Mouse (Mus musculus): ENCODE data around the gene Ascc1. TPM values are rescaled to one million over a fixed set of nuclear protein-coding genes. Genes with fewer than 3 reads are reported as not detected.

The Ascc1 gene
- total and polyA plus RNA-seq, 2 experiments from 2014 or later = 15.7 to 34.6 TPM

DNA sequence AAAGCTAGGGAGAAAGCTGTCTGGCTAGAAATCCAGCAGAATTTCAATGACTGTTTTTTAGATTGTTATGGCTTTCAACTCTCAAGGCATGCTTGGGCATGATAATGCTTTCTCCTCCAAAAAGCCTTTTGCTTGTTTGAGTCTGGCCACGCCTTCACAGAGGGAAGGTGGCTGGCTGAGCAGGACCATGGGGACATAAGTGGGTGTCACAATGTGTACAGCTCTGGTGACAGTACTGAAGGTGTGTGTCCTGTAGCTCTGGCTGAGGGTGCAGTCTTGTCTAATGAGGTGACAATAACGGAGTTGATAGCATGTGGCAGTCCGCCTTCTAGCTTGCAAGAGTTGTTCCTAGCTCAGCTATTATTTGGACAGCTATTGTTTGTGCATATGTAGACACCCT lies 77.6 kb downstream of the Ascc1 start:
- TF ChIP-seq EP300 (IDR thresholded peaks at IDR 0.05; ENCODE audit: low read depth) (no peak), CTCF (IDR thresholded peaks at IDR 0.05; ENCODE audit: low read depth) (no peak)
- peak overlapping the region; percentile 83 for H3K27ac ChIP-seq (ENCODE audit: low read depth)

DNA sequence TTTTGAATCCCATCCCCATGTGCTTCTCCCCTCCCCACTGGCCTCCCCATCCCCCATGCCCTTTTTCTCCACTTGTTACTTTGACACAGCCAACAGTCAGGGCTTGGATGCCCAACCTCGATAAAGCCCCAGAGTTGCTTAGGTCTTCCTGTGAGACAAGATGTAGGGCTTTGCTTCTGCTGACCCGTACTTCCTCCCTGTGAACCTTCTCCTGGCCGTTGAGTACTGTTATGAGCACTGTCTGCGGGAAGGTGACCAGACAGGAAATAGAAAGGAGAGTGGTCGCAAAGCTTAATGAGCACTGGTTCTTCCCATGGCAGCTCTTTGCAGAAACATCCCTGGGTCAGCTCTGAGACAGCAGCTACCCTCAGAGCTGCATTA lies 78.0 kb downstream of the Ascc1 start:
- Histone ChIP-seq H3K9me3 (replicated peaks; ENCODE audit: control insufficient read depth, low read length) (no peaks in the 10 kb centered on the region), H3K4me2 (ENCODE audit: low read depth, low read length) (no peak overlapping the region), H3K27me3 (ENCODE audit: control insufficient read depth, insufficient read depth, low read length) (no peaks in the 10 kb centered on the region), H3K36me3 (replicated peaks; ENCODE audit: control insufficient read depth, insufficient read depth, low read length) (no peaks in the 10 kb centered on the region), H3K4me1 (ENCODE audit: control insufficient read depth, insufficient read depth) (peaks cover 57% of the 10 kb centered on the region), H3K4me3 (ENCODE audit: low read depth, low read length) (no peak overlapping the region), H3K9ac (replicated peaks; ENCODE audit: low read depth, low read length) (no peak overlapping the region), H3K27ac (ENCODE audit: low read depth) (peak overlapping the region; percentile 83)
- TF ChIP-seq EP300 (IDR thresholded peaks at IDR 0.05; ENCODE audit: low read depth) = no peak
- no peak for DNase-seq (ENCODE audit: low spot score)
- ATAC-seq (ENCODE audit: insufficient read depth, low read depth) = no peak
- WGBS = 19% methylated on average over 5 of the region's 5 CpGs

More for the DNA sequence above, 77.6 kb downstream of the Ascc1 start:
- Histone ChIP-seq H3K4me2 (ENCODE audit: low read depth, low read length) (no peak overlapping the region), H3K4me3 (ENCODE audit: low read depth, low read length) (no peak overlapping the region), H3K9ac (replicated peaks; ENCODE audit: low read depth, low read length) (no peak overlapping the region), H3K4me1 (ENCODE audit: control insufficient read depth, insufficient read depth) (peaks cover 57% of the 10 kb centered on the region), H3K36me3 (replicated peaks; ENCODE audit: control insufficient read depth, insufficient read depth, low read length) (no peaks in the 10 kb centered on the region), H3K27me3 (ENCODE audit: control insufficient read depth, insufficient read depth, low read length) (no peaks in the 10 kb centered on the region), H3K9me3 (replicated peaks; ENCODE audit: control insufficient read depth, low read length) (no peaks in the 10 kb centered on the region)
- ATAC-seq (ENCODE audit: insufficient read depth, low read depth) = peak; percentile 56
- WGBS = 30% methylated on average over 3 of the region's 3 CpGs
- peak; percentile 84 for DNase-seq (ENCODE audit: low spot score)

DNA sequence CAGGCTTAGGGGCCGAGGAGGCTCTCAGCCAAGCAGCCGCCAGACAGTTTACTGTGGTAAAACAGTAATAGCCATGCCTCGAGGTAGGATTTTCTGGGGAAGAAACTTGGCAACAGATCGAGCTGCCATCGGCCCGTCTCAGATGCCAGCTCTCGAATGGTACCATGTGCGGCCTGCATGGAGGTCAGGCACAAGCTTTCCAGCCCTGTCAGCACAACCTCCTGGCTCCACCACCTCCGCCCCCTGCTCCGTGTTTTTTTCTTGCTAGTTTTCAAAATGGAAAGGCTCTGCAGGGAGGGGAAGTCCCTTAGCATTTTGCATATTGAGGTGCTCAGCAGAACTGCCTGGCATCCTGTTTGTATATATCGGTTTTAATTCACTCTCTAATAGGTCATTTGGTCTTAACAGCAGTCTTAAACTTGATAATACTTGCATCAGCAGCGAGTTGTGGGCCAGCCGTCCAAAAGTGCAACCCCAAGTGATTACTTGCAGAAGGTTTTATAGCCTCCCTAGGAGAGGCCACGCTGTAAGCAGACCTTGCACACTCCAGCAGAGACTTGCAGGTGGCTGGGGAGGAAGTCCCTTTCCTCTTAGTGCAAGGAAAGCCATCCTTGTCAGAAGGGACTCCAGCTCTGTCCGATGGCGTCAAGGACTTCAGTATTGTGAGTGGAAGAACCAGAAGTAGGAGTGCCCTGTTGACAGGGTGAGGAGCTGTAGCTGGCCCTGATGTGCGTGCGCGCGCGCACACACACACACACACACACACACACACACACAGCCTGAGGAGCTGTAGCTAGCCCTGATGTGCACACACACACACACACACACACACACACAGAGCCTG lies 78.6 kb downstream of the Ascc1 start:
- H3K4me1 ChIP-seq (ENCODE audit: control insufficient read depth, insufficient read depth) = peaks cover 57% of the 10 kb centered on the region
- DNase-seq (ENCODE audit: low spot score) (peak; percentile 28), ATAC-seq (ENCODE audit: insufficient read depth, low read depth) (peak; percentile 46)
- peak overlapping the region; percentile 16; the same call in 1 of the 2 replicates for H3K4me2 ChIP-seq (ENCODE audit: low read depth, low read length)
- no peaks in the 10 kb centered on the region for H3K36me3 ChIP-seq (replicated peaks; ENCODE audit: control insufficient read depth, insufficient read depth, low read length)
- H3K27ac ChIP-seq (ENCODE audit: low read depth) = peak overlapping the region; percentile 83
- WGBS = 41% methylated on average over 21 of the region's 21 CpGs
- H3K4me3 ChIP-seq (ENCODE audit: low read depth, low read length) = no peak overlapping the region
- no peaks in the 10 kb centered on the region for H3K27me3 ChIP-seq (ENCODE audit: control insufficient read depth, insufficient read depth, low read length)
- H3K9me3 ChIP-seq (replicated peaks; ENCODE audit: control insufficient read depth, low read length) = no peaks in the 10 kb centered on the region
- no peak overlapping the region for H3K9ac ChIP-seq (replicated peaks; ENCODE audit: low read depth, low read length)
- TF ChIP-seq EP300 (IDR thresholded peaks at IDR 0.05; ENCODE audit: low read depth) (no peak; the same call in 1 of the 2 replicates), CTCF (IDR thresholded peaks at IDR 0.05; ENCODE audit: low read depth) (no peak)

DNA sequence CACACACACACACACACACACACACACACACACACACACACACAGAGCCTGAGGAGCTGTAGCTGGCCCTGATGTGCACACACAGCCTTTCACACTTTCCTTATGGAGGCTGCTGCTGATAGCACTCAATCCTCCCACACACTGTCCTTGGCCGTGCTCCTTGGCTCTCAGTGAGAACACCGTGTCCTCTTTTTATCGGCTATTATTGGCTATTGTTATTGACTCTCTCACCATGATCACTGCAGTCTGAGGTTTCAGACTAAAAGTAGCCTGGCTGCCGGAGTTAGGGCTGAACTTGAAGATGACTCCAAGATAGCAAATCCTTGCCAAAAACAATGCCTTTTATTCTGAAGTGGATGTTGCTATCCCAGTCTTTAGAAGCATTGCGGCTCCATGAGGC lies 79.3 kb downstream of the Ascc1 start:
- Histone ChIP-seq H3K4me1 (ENCODE audit: control insufficient read depth, insufficient read depth) (peaks cover 57% of the 10 kb centered on the region), H3K27ac (ENCODE audit: low read depth) (peak overlapping the region; percentile 83), H3K9ac (replicated peaks; ENCODE audit: low read depth, low read length) (no peak overlapping the region), H3K4me3 (ENCODE audit: low read depth, low read length) (no peak overlapping the region), H3K27me3 (ENCODE audit: control insufficient read depth, insufficient read depth, low read length) (no peaks in the 10 kb centered on the region), H3K4me2 (ENCODE audit: low read depth, low read length) (no peak overlapping the region), H3K36me3 (replicated peaks; ENCODE audit: control insufficient read depth, insufficient read depth, low read length) (no peaks in the 10 kb centered on the region), H3K9me3 (replicated peaks; ENCODE audit: control insufficient read depth, low read length) (no peaks in the 10 kb centered on the region)
- TF ChIP-seq EP300 (IDR thresholded peaks at IDR 0.05; ENCODE audit: low read depth) = peak; percentile 95
- TF ChIP-seq CTCF (IDR thresholded peaks at IDR 0.05; ENCODE audit: low read depth) = no peak
- ATAC-seq (ENCODE audit: insufficient read depth, low read depth) (peak; percentile 70), DNase-seq (ENCODE audit: low spot score) (peak; percentile 79)
- 20% methylated on average over 5 of the region's 5 CpGs for WGBS

DNA sequence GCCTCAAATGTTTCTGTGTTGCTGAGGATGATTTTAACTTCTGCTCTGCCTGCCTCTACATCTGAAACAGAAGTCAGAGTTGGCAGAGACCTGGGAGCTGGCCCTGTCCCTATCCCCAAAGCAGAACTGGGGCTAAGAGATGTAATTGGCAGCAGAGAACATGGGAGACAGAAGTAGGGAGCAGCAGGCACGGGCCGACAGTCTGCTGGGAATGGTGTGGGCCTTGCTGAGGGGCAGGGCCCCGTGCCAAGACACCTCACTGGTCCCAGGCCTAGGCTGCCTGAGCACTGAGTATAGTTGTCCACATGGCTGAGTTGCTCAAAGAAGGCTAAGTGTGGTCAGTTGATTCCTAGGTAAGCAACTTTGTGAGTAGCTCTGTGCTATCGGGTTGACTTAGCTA lies 81.5 kb downstream of the Ascc1 start:
- H3K4me1 ChIP-seq (ENCODE audit: control insufficient read depth, insufficient read depth) = peaks cover 41% of the 10 kb centered on the region
- 60% methylated on average over 4 of the region's 4 CpGs for WGBS
- ATAC-seq (ENCODE audit: insufficient read depth, low read depth) (no peak), DNase-seq (ENCODE audit: low spot score) (no peak)
- no peak for TF ChIP-seq EP300 (IDR thresholded peaks at IDR 0.05; ENCODE audit: low read depth)
- no peak for TF ChIP-seq CTCF (IDR thresholded peaks at IDR 0.05; ENCODE audit: low read depth)
- no peak overlapping the region for H3K4me3 ChIP-seq (ENCODE audit: low read depth, low read length)
- no peak overlapping the region for H3K9ac ChIP-seq (replicated peaks; ENCODE audit: low read depth, low read length)
- H3K9me3 ChIP-seq (replicated peaks; ENCODE audit: control insufficient read depth, low read length) = no peaks in the 10 kb centered on the region
- H3K4me2 ChIP-seq (ENCODE audit: low read depth, low read length) = no peak overlapping the region
- H3K36me3 ChIP-seq (replicated peaks; ENCODE audit: control insufficient read depth, insufficient read depth, low read length) = no peaks in the 10 kb centered on the region
- no peaks in the 10 kb centered on the region for H3K27me3 ChIP-seq (ENCODE audit: control insufficient read depth, insufficient read depth, low read length)
- no peak overlapping the region for H3K27ac ChIP-seq (ENCODE audit: low read depth)
